Mouse (Mus musculus) retina, postnatal 7 days (tissue): Measurements from ENCODE around the gene 1700001C02Rik.

Source experiments
- DNase-seq: peaks from one replicate; pipeline ENCODE4 v3.0.0-alpha.2; 2012; ENCODE audit warnings: low read depth, low spot score

The 1700001C02Rik gene

DNA sequence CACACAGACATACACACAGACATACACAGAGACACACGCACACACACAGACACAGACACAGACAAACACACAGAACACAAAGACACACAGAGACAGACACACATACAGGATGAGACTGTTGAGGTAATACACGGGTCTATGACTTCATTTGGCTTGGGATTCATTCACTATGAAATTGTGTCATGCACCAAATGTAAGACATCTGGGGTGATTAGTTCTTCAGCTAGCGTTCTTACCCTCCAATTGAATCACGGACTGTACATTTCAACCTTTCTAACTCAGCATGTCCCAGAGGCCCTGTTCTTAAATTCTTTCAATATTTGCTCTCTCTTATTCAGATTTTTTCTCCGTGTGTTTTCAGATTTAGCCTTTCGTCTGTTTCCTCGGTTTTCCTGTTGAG is 28.8 kb downstream of the 1700001C02Rik start:
- no peak for DNase-seq

DNA sequence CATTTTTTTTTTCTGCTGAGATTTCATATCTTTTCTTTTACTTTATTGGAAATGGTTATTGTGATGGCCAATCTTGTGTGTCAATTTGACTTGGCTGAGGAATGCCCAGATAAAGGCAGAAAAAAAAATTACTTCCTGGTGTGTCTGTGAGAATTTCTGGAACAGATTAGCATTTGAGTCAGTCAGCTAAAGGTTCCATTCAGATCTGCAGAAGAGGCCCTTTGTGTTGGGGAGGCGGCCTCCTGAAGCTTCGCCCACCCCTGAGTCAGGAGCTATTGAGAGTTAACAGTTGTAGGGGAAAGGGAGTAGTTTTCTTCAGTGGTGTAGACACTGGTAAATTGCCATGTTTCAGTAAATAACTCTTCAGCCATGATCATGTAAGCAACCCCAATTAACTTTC is 29.4 kb downstream of the 1700001C02Rik start:
- no peak for DNase-seq

- no peak for DNase-seq
These were observed 31.0 kb downstream of the 1700001C02Rik start for GRCm38 (mm10) chr5:30496821-30497220.

GRCm38 (mm10) chr5:30497299-30497698 is 31.5 kb downstream of the 1700001C02Rik start:
- DNase-seq, result no peak

- no peak for DNase-seq
These were observed 47.3 kb downstream of the 1700001C02Rik start for GRCm38 (mm10) chr5:30513111-30513510.

DNA sequence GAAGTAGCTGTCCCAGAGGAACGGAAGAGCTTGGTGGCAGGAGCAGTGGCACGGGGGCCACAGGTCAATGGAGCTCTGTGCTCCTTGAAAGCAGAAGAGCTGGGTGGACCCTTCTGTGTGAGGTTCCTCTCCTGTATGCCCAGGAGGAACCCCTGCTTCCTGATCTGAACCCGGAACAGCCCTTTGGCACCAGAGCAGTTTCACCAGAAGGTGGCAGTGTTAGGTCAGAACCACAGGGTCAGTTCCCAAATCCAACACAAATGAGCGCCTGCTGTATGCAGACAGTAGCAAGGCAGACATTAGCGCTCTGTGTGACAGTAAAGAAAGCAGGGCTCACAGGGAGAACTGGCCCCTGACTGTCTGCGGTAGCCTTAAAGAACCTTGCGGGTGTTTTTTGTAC is 50.5 kb downstream of the 1700001C02Rik start:
- DNase-seq, result peak; percentile 41

DNA sequence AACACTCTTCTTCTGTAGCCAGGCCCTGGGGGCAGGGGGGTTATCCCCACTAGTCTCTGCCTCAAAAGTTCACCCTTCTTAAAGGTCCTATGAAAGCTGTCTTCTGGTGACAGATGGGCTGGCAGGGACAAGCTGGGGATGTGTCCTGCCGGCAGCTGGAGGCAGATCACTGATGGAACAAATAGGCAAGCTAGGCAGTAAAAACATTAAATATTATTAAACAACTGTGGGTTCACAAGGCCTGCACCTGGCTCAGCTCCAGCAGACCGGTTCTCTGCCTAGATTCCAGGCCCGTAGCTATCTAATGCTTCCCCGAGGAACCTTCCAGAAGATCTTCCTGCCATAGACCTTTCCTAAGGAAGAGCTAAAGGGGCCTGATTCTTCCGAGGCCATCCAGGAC is 52.3 kb downstream of the 1700001C02Rik start:
- DNase-seq, result no peak

DNA sequence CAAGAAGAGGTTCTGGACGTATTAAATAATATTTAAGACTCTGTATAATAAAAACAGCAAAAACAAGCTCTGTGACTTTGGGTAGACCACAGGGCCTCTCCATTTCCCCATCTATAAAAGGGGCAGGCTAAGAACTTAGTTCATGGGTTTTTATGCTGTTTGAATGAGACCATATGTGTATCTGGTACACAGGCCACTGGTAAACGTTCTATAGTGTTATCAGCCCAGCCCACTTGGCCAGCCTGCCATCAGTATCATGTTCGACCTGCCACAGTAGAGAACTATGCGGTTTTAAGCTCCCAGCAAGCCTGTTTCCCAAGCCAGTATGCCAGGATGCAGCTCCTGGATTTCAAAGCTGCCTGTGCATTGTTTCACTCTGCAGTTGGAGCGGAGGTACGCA is 52.7 kb downstream of the 1700001C02Rik start:
- no peak for DNase-seq

DNA sequence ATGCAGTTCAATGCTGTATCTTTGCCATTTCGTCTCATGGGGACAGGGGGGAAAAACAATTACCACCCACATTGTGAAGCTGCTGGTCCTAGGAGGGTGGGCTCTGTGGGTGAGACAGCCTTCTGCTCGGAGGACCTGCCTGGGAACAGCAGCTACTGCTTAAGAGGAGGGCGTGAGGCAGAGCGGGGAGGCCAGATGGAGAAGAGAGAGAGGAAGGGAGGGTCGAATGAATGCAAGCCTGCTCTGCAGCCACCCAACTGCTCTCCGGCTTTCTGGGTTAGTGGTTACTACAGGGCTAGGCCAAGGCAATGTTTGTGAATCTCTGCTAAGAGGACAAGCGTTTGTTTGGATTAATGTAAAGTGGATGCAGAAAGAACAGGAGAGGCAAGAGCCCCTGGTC is 53.6 kb downstream of the 1700001C02Rik start:
- DNase-seq, result no peak

- no peak for DNase-seq
These were observed 54.4 kb downstream of the 1700001C02Rik start for GRCm38 (mm10) chr5:30520214-30520732.

DNA sequence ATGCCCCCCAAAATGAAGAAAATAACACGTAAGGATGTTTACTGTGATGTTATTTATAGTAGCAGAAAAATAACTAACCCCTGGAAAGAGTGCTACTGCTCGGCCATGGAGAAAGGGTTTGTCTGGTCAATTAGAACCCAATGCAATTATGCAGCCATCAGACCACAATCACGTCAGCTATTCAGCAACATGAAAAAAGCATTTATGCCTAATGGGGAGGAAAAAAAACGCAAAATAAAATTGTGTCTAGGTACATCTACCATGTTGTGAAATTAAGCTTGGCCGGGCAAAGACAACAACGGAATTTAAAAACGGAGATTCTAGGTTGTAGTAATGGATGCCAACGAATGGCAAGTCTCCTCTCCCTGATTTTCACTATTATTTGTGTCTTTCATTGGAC is 56.6 kb downstream of the 1700001C02Rik start:
- DNase-seq, result no peak

DNA sequence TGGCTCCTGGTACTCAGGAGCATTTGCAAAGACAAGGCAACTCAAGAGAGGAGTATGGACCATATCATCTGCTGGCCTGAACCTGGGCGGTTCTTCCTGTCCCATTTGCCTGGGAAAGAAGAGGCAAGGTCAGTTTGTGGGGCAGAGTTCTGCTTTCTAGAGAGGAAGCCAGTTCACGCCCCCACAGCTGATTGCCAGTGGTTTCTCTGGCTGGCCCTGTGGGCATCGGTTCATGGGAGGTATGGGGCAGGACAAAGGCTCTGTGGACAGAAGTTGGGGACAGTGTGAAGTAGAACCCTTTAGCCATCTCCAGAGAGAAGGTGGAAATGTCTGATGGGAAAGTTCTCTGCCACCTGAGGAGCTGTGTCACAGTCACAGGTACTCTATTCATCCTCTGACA is 57.3 kb downstream of the 1700001C02Rik start:
- DNase-seq, result no peak

DNA sequence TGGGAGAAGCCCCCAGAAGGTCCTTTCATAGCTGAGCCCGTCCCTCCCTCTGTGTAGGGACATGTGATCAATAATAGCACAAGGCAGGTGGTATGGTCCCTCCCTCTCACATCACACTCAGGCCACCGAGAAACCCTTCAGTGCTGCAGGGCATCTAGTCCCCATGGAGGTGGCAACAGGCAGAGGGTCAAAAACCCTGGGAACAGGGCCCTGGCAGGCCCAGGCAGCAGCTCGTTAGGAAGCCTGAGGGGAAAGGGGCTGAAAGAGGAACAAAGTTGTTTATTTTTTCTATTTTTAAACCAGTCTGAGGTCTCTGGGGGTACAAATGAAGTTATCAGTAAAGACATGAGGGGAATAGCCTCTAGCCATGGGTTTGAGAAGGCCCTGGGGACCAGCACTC is 58.4 kb downstream of the 1700001C02Rik start:
- no peak for DNase-seq

DNA sequence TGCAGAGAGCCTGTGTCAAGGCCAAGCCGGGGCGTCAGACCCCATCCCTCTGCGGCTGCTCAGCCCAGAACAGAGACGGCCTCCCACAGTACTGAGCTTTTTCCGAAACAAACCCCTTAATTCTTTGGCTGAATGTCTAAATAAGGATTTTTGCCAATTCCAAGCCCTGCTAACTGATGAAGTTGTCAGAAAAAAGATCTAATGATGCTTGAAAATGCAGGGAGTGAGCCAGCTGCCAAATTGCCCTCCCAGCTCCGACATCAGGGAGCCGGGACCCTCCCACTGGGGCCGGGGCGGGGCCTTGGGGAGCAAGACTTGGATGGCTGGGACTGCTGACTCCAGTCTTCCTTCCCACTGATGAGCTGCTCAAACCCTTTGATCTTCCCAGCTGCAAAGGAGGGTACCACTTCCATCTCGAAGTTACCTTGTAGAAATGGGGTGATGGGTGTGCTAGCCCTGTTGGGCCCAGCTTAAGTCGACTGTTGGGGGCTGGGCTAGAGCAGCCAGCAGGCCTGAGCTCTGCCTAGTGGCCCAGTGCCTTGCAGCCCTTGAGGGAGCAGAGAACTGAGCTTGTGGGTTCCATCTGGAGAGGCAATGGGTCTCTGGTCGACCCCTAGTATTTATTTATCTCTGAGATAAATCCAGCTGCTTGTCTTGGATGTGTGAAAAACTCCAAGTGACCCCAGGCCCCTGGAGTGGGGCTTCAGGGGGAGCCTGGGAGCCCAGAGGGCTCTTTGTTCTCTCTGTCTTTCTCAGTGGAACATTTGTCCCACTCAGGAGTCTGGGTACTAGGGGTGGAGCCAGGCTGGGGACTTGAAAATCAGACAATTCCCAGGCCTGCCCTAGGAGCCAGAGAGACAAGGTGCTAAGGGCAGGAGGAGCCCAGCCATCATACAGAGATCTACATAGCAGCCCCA is 60.3 kb downstream of the 1700001C02Rik start:
- no peak for DNase-seq

DNA sequence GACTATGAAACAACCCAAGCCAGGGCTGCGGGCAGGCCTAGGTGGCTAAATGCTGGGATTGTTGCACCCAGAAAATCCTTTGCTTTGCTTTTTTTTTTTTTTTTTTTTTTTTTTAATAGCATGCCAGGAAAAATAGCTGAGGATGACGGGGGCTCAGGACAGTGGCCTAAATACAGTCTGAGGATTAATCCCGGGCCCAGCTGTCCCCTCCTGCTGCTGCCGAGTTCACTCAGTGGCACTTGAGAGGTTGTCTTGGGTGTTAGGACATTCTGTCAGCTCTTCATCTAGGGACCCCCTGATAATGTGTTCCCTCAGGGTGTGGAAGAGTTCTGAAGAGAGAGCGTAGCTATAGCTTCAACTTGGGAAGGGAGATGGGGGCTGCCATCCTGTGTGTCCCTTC is 61.3 kb downstream of the 1700001C02Rik start:
- peak; percentile 68 for DNase-seq

GRCm38 (mm10) chr5:30528906-30529305 is 63.1 kb downstream of the 1700001C02Rik start:
- DNase-seq, result no peak
